Mouse (Mus musculus) liver, embryonic 16.5 days (tissue): Measurements from ENCODE around the gene Ccdc136. TPM values are rescaled to one million over a fixed set of nuclear protein-coding genes. Genes with fewer than 3 reads are reported as not detected.
"Not testable (repeated sequence)": the region's sequence is repeated elsewhere in the genome, so short reads cannot be mapped to it uniquely, and the experiment has no call there.

Source experiments
- ATAC-seq: fragments of 200-750 bp; cut with Nextera tagmentation; 2 replicates; pipeline ENCODE4 v1.8.0; 2017; ENCODE audit warnings: low read depth, mild to moderate bottlenecking, moderate number of reproducible peaks, moderate library complexity
- H3K27ac ChIP-seq: fragments of 300-500 bp; sonication (generic); 2 replicates; pipeline ENCODE4 v1.5.1; 2014; ENCODE audit warnings: mild to moderate bottlenecking, low read length
- H3K27me3 ChIP-seq: fragments of 300-500 bp; sonication (generic); 2 replicates; pipeline ENCODE4 v1.6.1; 2014; ENCODE audit warnings: low read depth, low read length, mixed read lengths; ENCODE audit not compliant: control insufficient read depth, insufficient read depth
- H3K36me3 ChIP-seq: fragments of 300-500 bp; sonication (generic); 2 replicates; pipeline ENCODE4 v1.6.1; 2014; ENCODE audit warnings: mild to moderate bottlenecking; ENCODE audit not compliant: control insufficient read depth, insufficient read depth
- H3K4me1 ChIP-seq: fragments of 300-500 bp; sonication (generic); 2 replicates; pipeline ENCODE4 v1.6.1; 2014; ENCODE audit warnings: low read depth, low read length, mixed read lengths; ENCODE audit not compliant: control insufficient read depth
- H3K4me2 ChIP-seq: fragments of 300-500 bp; sonication (generic); 2 replicates; pipeline ENCODE4 v1.6.1; 2014; ENCODE audit warnings: low read depth, low read length, mixed read lengths
- H3K4me3 ChIP-seq: fragments of 300-500 bp; sonication (generic); 2 replicates; pipeline ENCODE4 v1.5.1; 2014; ENCODE audit warnings: low read depth, mild to moderate bottlenecking, low read length
- H3K9ac ChIP-seq: fragments of 300-500 bp; sonication (generic); 2 replicates; pipeline ENCODE4 v1.6.1; 2014; ENCODE audit warnings: low read depth, low read length
- H3K9me3 ChIP-seq: fragments of 300-500 bp; sonication (generic); replicated peaks from 2 replicates; pipeline ENCODE4 v1.6.1; 2016; ENCODE audit warnings: low read length; ENCODE audit not compliant: control insufficient read depth
- WGBS: fragments of 180-500 bp; shearing (Covaris S2); extraction: QIAGEN DNeasy Blood & Tissue Kit; methylation state at CpG from one replicate; pipeline ENCODE4 v1.1.7; 2014; ENCODE audit not compliant: insufficient replicate concordance; 5-methylcytosine and 5-hydroxymethylcytosine counted together
- polyA plus RNA-seq: library from polyadenylated mRNA; unstranded; fragments of >200 nt; fragmentation: Nextera tagmentation; extraction: Ambion mirVana; gene quantifications from 2 replicates; pipeline ENCODE4 v1.2.1, GENCODE M21; 2015

Gene Ccdc136
- polyA plus RNA-seq, 1 experiment from 2014 or later: 0.34 TPM

GRCm38 (mm10) chr6:29389425-29389824, 6.7 kb upstream of the Ccdc136 start:
- no peaks in the 10 kb centered on the region for H3K9me3 ChIP-seq
- H3K9ac ChIP-seq: no peak overlapping the region
- ATAC-seq: no peak
- no peak overlapping the region for H3K27ac ChIP-seq
- H3K4me1 ChIP-seq: peaks cover 4% of the 10 kb centered on the region
- no peak overlapping the region for H3K4me3 ChIP-seq
- WGBS: 39% methylated on average over 9 of the region's 9 CpGs
- H3K36me3 ChIP-seq: no peaks in the 10 kb centered on the region
- H3K4me2 ChIP-seq: no peak overlapping the region
- peaks cover 22% of the 10 kb centered on the region for H3K27me3 ChIP-seq

GRCm38 (mm10) chr6:29390500-29390899, 5.6 kb upstream of the Ccdc136 start:
- H3K27me3 ChIP-seq: peaks cover 33% of the 10 kb centered on the region
- 82% methylated on average over 1 of the region's 1 CpGs for WGBS
- ATAC-seq, H3K36me3 ChIP-seq, H3K27ac ChIP-seq, H3K4me3 ChIP-seq, H3K4me1 ChIP-seq, H3K9ac ChIP-seq, H3K4me2 ChIP-seq, H3K9me3 ChIP-seq: not testable (repeated sequence)

GRCm38 (mm10) chr6:29391241-29391640, 4.9 kb upstream of the Ccdc136 start:
- not testable (repeated sequence) for H3K4me1 ChIP-seq, H3K4me3 ChIP-seq, H3K9ac ChIP-seq, H3K36me3 ChIP-seq, ATAC-seq, H3K4me2 ChIP-seq, H3K9me3 ChIP-seq, H3K27ac ChIP-seq
- 54% methylated on average over 8 of the region's 8 CpGs for WGBS
- H3K27me3 ChIP-seq: peaks cover 41% of the 10 kb centered on the region

DNA sequence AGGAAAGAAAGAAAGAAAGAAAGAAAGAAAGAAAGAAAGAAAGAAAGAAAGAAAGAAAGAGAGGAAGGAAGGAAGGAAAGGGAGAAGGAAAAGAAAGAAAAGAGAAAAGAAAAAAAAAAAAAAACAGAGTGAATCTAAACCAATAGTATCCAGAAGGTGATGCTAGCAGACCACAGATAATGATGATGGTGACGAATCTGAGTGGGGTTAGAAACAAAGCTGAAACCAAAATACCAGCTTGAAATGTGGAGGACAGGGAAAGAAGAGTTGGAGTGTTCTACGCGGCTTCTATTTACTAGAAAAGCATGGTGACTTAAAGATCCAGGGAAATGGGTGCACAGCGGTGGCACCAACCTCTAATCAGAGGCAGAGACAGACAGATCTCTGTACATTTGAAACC, 4.3 kb upstream of the Ccdc136 start:
- Histone ChIP-seq H3K9me3 (no peaks in the 10 kb centered on the region), H3K4me2 (no peak overlapping the region), H3K4me1 (peaks cover 4% of the 10 kb centered on the region), H3K36me3 (no peaks in the 10 kb centered on the region), H3K4me3 (no peak overlapping the region), H3K9ac (no peak overlapping the region), H3K27ac (no peak overlapping the region), H3K27me3 (peaks cover 46% of the 10 kb centered on the region)
- WGBS: 64% methylated on average over 4 of the region's 4 CpGs
- no peak for ATAC-seq

GRCm38 (mm10) chr6:29394286-29394685, 1.8 kb upstream of the Ccdc136 start:
- peaks cover 54% of the 10 kb centered on the region for H3K27me3 ChIP-seq

DNA sequence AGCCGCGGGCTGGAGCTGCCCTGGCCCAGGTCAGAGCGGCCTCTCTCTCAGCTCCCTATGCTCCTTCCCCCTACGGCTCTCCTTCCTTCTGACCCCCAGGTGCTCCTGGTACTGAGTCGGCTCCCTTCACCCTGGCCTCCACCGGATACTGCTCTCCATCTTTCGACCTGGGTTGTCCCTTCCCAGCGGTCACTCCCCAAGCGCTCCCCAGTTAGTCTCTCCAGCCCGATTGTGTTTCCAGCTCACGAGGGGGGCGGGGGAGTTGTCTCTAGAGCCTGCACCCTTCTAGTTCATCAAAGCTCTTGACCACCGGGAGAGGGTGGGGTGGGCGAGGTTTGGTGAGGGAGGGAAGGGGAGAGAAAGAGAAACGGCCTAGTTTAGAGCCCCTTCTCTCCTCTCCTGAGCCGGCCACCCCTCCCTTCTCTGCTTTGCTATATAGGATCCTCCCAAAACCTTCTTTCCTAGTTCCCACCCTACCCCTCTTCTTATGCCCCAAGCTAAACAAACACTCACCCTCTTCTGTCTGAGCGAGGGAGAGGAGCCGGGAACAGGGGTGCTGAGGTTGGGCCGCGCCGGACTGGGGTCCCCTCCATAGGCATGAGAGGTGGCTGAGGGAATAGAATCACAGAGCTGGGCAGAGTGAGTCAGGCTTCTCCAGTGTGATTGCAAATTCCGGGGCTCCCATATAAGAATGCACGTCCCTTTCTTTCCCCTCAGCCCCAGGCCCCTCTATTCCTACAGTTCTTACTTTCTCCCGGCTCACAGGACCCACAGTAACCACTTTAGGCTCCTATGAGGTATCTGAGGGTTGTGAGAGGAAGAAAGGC, 818 bp downstream of the Ccdc136 start:
- Histone ChIP-seq H3K4me1 (no peaks in the 10 kb centered on the region; the same call in 1 of the 2 replicates), H3K4me3 (peak overlapping the region; percentile 48), H3K36me3 (no peaks in the 10 kb centered on the region), H3K9ac (no peak overlapping the region), H3K4me2 (peak overlapping the region; percentile 59), H3K27ac (no peak overlapping the region), H3K9me3 (no peaks in the 10 kb centered on the region), H3K27me3 (peaks cover 58% of the 10 kb centered on the region)
- ATAC-seq: no peak
- 9% methylated on average over 24 of the region's 24 CpGs for WGBS

More at GRCm38 (mm10) chr6:29394286-29394685, 1.8 kb upstream of the Ccdc136 start:
- Histone ChIP-seq H3K36me3 (no peaks in the 10 kb centered on the region), H3K4me3 (no peak overlapping the region), H3K9me3 (no peaks in the 10 kb centered on the region), H3K9ac (no peak overlapping the region), H3K27ac (no peak overlapping the region), H3K4me1 (no peaks in the 10 kb centered on the region; the same call in 1 of the 2 replicates), H3K4me2 (no peak overlapping the region)
- WGBS: 52% methylated on average over 1 of the region's 1 CpGs
- ATAC-seq: no peak

- Histone ChIP-seq H3K27ac (no peak overlapping the region), H3K4me2 (no peak overlapping the region), H3K4me3 (no peak overlapping the region), H3K4me1 (no peaks in the 10 kb centered on the region; the same call in 1 of the 2 replicates), H3K9ac (no peak overlapping the region), H3K27me3 (peaks cover 58% of the 10 kb centered on the region), H3K9me3 (no peaks in the 10 kb centered on the region), H3K36me3 (no peaks in the 10 kb centered on the region)
- WGBS: 26% methylated on average over 6 of the region's 6 CpGs
- ATAC-seq: no peak
These were observed 1.5 kb downstream of the Ccdc136 start for GRCm38 (mm10) chr6:29397575-29397974.

DNA sequence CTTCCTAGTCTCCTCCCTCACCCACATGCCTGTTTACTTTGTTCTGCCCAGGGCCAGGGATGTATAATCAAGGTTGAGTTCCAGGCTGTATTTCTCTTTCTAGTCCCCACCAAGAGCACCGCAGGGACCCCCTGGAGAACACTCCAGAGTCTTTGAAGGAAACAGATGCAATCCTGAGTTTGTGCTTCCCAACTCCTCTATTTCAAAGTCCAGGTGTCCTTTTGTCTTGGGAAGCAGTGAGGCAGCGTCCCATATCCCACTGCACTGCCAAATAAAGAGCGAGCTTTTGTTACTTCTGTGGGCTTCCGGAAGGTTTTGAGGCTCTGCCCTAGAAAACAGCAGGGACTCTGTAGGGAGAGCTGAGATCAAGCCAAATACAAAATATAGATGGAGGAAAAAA, 3.7 kb downstream of the Ccdc136 start:
- no peak for ATAC-seq
- H3K4me3 ChIP-seq: no peak overlapping the region
- 68% methylated on average over 4 of the region's 4 CpGs for WGBS
- no peak overlapping the region for H3K4me2 ChIP-seq
- H3K36me3 ChIP-seq: no peaks in the 10 kb centered on the region
- no peak overlapping the region for H3K27ac ChIP-seq
- no peak overlapping the region for H3K9ac ChIP-seq
- no peaks in the 10 kb centered on the region for H3K9me3 ChIP-seq
- no peaks in the 10 kb centered on the region; the same call in 1 of the 2 replicates for H3K4me1 ChIP-seq
- peaks cover 54% of the 10 kb centered on the region for H3K27me3 ChIP-seq

DNA sequence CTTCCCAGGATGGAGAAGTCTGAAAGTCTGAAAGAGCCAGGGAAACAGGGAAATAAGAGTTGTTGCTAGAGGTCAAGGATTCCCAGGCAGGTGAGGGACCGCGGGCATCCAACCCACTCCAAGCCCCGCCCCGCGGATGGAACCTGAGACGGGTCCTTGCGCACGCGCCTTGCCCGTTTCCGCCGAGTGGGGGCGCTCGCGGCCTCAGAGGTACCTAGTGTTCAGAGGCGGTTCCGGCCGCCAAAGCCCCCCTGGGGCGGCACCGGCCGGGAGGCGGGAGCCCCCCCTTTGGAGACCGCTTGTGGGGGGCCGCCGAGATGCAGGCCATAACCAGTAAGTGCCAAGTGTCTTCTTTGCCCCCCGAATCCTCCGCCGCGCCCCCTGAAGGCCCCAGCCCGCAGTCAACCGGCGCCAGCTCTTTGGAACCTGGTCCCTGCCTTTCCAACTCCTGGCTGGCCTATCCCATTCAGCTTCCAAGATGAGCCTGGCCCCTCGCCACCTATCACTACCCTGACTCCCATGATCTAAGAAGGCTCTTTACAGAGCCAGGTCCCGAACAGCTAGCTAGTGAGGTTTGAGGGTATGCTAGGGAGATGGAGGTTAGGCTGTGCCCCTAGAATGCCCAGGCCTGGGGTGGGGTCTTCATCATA, 6.7 kb downstream of the Ccdc136 start:
- Histone ChIP-seq H3K4me1 (no peaks in the 10 kb centered on the region), H3K27me3 (peaks cover 25% of the 10 kb centered on the region), H3K27ac (no peak overlapping the region), H3K4me2 (no peak overlapping the region), H3K36me3 (no peaks in the 10 kb centered on the region), H3K9me3 (no peaks in the 10 kb centered on the region), H3K9ac (no peak overlapping the region), H3K4me3 (no peak overlapping the region)
- WGBS: 11% methylated on average over 34 of the region's 34 CpGs
- ATAC-seq: no peak
